Mouse (Mus musculus) thymus, adult 18-20 months (tissue): ENCODE measurements around the gene Vti1a.

Source experiments
- DNase-seq, 2 experiments: peaks; one replicate each; pipeline ENCODE4 v3.0.0; 2022; ENCODE audit warnings: mixed read lengths in 2 of 2

The Vti1a gene

DNA sequence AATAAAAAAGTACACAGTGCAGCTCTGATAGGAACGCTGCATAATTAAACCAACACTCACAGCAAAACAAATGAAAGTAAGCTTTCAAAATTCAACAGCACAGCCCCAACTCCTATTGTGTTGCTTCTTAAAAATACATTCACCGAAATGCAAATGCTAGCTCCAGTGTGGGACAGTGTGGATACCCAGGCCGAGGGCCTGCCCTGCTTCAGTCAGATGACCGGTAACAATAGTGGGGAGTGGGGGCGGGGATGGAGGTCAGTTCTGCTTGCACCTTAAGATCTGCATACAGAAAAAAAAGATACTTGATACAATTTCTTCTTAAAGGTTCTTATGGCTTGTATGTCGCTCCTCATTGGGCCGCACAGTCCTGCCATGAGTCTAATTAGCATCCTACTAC, 65.2 kb downstream of the Vti1a start:
- DNase-seq, result no peak

DNA sequence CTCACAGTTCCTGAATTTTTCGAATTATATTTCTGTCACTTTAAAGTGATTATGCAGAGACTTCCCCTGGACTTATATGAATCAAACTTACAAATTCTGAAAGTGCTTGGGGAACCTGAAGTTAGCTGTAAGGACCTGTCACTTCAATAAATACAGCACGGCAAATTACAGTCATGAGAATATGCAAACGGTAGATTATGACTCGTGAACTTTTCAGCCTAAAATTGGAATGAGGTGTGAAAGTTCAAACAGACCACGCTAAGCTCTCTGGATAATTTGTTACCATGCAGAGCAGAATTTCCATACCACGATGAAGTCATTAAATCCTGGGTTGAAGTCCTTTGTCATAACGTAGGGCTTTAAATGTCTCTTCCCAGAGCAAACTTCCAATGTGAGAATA, 66.7 kb downstream of the Vti1a start:
- no peak for DNase-seq

DNA sequence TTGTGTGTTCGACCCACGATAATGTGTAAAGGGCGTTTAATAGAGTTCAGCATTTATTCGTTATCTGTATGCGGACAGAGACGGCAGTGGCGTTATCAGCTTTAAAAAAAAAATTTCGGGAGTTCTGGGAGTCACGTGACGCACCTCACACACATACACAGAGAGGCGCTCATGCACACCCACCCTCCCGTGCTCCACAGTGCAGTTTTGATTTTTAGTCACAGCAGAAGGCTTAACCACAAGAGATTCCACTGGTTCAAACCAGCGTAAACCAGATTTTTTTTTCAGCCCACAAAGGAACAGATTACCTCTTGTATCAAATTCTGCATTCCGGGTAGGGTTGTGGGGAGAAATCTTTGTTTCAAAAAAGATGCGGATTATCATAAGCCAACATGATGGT, 68.5 kb downstream of the Vti1a start:
- no peak for DNase-seq

DNA sequence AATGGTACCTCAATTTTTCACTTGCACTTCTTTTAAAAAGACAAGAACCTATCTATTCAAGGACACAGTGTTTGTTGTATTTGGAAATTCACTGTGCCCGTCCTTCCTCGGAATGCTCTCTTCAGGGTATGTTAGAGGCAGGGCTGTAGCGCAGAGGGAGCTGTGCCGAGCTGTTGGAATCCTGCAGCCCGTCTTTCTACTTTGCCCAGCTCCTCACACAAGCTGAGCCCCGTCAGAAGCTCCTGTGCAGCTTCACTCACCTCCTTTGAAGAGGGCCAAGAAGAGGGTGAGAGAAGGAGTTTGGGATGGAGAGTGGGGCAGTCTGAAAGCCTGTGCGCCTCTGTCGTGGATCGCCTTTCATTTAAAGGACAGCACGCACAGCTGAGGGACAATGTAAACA, 72.9 kb downstream of the Vti1a start:
- DNase-seq, result no peak

DNA sequence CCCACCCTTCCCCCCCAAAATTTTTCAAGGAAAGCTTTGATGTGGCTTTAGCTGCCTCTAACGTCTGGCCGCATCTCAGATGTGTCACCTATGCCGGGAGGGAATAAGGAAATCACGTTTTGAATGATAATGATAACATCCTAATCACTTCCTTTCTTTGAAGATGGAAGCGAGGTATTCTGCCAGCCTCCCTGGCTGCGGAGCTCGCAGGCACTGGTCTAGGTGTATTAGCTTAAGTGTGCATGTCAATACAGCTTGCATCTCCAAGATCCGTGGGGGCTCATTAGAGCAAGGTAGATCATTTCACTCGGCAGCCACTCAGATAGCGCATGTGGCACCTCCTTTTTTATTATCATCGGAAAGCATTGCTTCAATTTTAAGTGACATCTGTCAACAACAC, 74.2 kb downstream of the Vti1a start:
- no peak for DNase-seq

DNA sequence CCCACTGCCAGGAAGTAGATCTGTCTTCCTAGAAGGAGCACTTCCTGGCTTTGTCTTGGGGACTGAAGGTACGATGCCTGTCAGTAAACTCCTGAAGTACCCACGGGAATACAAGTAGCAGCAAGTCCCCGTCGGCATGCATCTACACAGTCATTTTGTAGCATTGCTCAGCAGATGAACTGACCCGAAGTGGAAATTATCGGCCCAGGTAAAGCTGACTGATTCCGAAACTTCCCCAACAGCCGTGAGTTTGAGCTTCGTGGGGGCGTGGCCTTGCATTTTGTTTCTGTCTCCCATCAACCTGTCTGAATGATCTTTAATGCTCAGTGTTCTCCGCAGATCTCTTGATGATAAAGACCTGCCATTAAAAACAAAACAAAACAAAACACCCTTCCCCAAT, 85.5 kb downstream of the Vti1a start:
- no peak for DNase-seq

DNA sequence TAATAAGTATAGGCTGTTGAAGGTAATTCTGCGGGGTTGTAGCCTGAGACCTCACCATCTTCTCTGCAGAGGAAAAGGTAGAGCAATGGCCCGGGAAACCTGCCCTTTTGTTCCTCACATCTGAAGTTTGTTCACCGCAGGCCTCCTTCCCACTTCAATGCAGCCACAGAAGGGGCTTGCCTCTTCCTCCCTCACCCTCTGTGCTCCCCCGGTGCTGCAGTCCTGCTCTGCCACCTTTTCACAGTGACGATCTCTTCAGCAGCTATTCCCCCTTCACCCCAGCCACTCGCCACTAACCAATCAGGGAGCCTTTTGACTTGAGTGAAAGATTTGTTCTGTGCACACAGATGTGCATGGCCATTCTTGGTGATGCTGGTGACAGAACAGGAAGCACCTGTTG, 92.4 kb downstream of the Vti1a start:
- DNase-seq, result peak; percentile 57 to 76

DNA sequence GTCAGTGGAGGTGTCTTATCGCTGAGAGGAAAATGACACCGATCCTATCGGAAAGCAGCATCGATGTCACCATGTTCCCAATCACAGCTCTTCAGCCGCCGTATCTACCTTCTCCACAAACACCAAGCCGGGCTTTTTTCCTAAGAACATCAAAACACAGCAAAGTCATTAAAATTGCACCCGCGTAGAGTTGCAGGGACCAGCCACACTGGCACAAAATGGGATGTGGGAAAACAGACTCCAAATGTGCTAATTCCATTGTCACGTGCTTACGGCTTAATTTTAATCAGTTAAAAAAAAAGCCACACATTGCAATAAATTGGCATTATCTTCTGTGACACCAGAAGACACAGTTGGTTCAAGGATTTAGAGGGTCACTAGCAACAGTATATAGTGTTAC, 95.3 kb downstream of the Vti1a start:
- no peak for DNase-seq

DNA sequence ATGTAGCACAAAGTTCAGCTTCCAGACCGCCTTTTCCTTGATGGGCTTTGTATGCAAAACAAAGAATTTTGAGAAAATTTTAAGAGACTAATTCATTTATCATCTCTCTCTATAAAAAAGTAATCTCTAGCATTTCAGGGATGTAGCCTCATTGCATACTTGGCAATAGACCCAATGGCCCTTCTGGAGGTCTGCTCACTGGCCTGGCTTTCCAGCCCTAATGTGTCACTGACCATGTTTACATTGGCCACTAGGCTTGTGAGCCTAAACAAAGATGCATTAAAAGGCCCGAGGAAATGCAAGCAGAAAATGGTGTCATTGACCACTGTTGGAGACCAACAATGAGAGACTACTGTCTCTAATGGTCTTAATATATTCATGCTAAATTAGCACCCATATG, 95.8 kb downstream of the Vti1a start:
- DNase-seq, result no peak

DNA sequence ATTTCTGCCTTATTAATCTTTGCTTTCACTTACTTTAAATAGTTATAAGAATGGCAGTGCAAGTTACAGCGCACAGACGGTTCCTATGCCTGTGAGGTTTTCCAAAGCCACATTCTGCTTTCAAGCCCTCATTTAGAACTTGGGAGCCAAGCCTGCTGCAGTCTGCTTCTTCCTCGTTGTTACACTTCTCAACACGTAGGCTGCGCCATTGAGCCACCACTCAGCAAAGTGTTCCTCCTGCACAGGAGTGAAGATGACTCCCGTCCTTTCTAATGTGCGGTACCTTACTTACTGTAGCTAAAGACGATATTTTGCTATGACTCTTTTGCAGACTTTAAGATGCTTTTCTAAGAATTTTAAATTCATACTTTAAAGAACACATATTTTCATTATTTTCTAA, 98.0 kb downstream of the Vti1a start:
- no peak for DNase-seq

DNA sequence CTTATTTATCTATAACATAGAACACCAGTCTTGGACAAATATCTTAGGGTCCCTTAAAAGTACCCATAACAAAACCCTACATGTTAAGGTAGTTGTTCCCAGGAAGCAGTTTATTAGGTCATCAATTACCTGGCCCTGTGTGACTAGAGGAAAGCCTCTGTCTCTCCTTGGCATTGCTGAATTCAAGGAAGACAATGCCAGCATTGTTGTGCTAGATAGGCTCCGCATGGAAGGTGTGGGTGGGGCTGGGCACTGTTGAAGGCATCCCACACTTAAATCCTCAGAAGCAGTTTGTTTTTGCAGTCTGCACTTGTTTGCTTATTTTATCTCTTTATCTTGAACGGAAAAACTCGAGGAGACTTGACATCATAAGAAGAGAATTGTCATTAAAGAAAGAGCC, 102.7 kb downstream of the Vti1a start:
- no peak for DNase-seq

DNA sequence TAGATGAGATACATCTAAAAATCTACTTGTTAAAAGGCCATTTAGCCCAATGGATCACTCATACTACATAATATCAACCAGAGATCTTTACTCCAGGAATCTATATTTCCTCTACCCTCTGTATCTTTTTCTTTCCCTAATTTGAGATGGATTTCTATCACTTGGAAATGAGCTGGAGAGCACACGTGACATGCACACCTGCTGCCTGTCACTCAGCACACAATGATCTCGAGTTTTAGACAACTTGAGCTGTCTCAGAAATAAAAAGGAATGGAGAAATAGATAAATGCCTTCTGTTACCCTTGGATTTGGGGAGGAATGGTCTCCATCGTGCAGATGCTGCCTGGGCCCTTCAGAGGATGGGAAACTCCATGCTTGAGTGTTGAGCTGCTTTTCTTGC, 103.9 kb downstream of the Vti1a start:
- no peak for DNase-seq

DNA sequence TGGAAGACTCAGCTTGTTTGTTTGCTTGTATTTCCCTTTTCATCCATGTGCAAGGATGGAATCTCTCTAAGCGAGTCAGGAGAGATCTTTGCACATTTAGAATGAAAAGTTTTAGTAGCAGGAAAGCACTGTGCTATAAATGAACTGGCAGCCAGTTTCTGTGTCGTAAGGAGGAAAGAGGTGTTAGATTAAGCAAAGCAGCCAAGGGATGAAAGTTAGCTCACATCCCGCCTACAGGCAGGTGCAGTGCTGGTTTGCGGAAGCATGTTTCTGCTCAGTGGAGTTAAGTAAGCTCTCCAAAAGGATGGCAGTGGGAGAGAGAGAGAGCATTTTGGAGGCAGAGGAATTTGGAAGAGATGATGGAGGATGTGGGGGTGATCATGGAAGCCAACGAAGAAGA, 105.7 kb downstream of the Vti1a start:
- no peak for DNase-seq

DNA sequence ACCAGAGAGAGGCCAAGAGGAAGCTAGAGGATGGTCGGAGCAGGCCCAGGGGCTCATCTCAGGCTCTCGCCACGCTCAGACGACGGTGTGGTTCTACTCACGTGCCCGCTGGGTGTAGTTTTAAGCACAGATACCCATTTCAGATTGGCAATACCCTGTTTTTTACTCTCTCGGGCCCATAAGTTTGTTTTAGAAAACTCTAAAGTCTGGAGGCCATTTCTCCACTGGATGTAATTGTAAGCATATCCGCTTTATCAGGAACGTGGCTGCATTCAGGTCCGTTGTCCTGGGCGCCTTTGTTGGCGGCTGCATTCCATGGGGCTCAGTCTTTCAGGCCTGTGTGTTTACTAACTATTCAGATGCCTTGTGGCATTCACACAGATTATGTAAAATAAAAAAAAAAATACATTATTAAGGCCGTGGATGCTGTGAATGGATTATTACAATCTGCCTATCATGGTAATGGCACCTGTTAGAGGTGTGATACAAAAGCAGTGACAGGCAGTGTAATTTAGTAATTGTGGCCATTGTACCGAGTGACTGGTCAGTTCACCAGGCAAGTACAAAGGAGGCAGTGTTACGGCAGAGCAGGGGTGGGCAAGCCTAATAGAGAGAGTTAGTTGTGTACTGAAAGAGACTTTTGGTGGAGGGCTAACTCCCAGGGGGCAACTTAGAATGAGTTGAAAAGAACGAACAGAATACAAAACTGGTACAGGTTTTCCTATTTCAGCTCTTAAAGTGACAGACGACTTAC, 106.4 kb downstream of the Vti1a start:
- no peak for DNase-seq

DNA sequence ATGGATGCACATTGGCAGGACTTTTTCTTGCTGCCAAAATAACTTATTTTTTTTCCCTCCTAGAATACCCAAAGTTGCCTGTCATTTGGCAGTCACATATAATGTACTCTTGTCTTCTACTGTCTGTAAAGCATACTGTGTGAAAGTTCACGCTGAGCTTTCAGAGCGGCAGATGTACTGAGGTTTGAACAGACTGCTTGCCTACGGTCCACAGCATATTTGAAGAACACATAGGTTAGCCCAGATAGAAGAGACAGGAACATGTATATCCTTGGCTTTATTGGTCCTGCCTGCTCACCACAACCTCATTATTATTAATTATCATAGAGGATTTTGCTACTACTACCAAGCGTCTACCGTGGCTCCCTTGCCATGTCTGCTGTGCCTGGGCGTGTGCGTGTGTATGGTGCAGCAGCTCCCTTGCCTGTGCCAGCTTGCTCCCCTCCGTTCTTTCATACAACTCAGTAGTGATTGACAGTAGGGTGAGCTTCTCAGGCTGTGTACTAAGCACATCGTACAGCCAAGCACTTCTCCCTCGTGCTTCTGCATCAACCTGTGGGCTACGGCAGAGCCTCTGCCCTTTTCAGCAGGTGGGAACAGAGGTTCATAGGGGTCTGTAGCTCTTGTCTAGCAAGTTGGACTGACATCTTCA, 107.1 kb downstream of the Vti1a start:
- DNase-seq, result no peak

DNA sequence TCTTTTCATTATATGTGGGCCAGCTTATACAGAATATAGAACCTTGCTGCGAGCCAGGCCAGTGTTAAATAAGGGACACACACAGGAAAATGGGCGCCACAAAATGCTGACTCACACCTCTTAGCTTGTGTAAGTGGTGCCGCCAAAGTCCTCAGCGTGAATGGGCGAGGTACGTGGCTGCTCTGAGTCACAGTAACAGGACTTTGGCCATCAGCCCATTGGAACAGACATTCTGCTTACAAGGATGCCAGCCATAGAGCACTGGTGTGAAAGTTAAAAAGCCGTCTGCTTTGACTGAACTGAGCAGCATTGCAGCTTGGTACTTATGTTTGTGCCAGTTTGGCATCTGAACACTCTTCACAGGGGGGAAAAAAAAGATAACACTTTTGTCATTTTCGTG, 107.9 kb downstream of the Vti1a start:
- no peak for DNase-seq

DNA sequence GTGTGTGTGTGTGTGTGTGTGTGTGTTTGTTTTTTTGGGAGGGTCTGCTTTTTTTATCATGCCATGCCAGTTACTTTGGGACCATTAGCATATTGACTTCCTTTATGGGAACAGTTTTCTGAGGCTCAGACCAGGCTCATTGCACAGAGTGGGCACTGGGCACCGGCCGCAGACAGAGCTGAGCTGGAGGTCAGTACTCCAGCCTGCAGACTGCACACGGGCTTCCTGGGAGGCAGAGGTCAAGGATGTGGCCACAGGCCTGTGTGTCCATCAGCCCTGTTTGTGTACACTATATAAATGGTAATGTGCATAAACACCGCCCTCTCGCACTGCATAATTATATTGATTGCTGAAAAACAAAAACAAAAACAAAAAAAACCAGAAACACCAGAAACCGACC, 108.4 kb downstream of the Vti1a start:
- no peak for DNase-seq

DNA sequence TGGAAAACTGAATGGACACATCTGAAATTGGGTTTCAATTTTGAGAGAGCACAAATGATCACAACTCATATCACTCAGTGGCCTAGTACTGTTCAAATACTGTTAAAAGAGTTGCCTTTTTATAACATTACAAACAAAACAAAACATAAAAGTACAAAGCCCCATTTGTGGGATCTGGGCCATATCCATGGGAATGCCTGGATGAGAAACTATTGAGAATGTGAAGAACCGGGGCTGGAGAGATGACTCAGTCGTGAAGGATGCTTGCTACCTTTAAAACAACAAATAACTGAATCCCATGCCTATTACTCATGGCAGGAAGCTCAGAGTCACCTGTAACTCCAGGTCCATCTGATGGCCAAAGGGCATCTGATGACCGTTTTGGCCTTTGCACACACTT, 124.2 kb downstream of the Vti1a start:
- no peak for DNase-seq

DNA sequence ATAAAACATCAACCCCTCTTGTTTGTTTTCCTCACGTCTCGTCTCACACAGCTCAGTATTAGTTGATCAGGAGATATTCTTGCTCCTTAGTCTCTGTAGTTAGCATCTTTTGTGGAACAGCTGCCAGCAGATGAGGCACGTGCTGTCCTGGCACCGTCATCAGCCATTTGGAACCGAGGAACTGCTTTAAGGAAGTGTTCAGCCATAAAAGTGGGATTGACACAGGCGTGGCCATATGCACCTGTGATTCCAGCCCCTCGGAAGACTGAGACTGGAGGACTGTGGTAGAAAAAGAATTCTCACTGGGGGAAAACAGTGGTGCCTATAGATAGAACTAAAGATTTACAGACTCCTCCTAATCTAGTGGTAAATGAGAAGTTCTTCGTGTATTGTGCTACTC, 127.5 kb downstream of the Vti1a start:
- DNase-seq, result no peak

DNA sequence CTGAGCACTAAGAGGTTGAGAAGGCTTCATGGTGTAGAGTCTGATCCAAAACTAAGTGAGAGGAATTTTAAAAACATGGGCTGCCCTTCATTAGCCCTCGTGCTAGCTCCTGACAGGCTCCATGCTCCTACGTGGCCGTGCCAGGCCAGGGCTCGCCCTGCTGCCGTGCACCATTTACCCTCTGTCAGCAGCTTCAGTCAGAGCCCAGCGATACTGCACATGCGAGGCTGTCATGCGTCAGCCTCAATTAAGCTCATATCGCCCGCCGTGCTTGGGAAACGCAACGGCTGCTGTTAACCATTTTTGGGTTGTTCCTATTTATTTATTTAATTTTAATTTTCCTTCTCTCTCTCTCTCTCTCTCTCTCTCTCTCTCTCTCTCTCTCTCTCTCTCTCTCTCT, 133.0 kb downstream of the Vti1a start:
- DNase-seq, result no peak

DNA sequence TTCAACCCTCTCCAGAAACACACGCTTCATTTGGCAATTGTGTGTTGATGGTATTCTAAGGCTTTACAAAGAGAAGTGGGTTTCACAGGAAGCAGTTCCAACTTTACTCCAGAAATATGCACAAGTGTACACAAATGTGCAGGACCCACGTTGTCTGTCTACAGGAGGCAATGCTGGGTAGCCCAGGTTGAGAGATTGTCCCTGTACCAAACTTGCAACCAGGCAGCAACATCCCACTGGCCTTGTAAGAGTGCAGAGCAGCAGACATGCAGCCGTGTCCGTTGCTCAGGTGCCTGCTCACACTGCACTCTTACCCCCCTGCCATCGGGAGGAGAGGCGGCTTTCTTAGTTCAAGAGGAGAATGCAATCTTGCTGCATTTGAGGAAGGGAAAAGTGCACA, 133.4 kb downstream of the Vti1a start:
- DNase-seq, result no peak

DNA sequence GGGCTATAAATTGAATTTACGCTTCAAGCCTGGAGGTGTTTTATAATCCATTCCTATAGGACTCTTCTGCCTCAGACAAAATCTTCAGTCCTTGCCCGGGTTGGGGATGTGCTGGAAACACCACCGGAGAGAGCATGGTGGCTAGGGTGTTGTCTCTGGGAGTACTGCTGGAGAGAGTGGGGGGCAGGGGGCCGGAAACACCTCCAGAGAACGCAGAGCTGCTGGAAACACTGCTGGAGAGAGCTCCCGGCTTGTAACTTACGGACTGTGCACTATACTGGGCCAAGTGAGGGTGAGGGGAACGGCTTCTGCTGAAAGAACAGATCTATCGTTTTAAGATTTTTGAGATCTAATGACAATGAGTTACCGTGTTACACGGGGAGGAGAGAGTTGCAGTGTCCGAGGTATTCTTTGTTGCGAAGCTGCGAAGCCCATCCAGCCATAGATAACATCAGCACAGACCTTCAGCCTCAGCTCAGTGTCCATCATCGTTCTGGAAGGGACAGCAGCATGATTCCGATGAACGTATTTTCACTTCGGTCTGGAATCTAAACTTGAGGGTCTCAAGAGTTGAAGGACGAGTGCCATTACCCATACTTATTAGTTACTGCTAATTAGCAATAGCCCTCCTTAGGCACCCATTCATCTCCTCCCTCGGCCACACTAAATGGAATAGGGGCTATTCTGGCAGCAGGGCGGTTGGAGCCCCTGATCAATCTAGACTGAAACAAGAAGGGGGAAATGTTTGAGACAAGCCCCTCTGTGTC, 140.4 kb downstream of the Vti1a start:
- no peak for DNase-seq

DNA sequence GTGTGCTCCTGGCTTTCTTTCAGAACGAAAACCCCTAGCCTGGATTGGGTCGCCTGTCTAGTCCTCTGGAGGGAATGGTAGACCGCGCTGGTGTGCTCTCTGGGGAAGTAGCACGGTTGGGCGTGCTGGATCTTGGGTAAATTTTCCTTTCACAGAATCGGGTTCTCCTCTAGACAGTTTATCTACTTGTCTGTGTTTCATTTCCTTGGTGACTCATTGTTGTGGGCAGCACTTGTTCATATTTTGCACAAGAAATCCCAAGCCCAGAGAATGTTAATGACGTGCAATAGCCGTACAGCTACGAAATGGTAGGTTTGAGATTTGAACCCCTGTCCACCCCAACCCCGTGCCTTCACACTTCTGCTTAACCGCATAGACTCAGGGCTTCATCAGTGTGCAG, 145.9 kb downstream of the Vti1a start:
- DNase-seq, result no peak

DNA sequence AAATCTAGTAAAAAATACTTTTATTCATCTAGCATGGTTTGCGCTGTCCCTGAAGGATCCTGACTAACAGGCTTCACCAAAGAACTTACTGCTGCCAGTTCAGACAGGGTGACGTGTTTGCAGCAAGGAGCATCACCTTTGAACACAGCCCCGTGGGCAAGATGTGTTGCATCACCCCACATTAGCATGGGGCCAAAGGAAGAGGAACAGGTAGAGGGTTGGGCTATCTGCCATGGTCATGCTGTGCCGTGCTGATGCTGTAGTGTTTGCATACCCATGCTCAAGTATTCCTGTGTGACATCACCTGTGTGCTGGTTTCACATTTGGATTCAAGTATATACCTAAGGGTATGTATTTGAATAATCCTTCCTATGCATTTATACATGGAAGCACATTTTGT, 147.6 kb downstream of the Vti1a start:
- DNase-seq, result no peak
